Mouse (Mus musculus) neural tube, embryonic 14.5 days (tissue): ENCODE data around the gene Gsta4. TPM values are rescaled to one million over a fixed set of nuclear protein-coding genes. Genes with fewer than 3 reads are reported as not detected.
"Not testable (repeated sequence)": the region's sequence is repeated elsewhere in the genome, so short reads cannot be mapped to it uniquely, and the experiment has no call there.

ENCODE experiments used
- ATAC-seq: fragments of 200-750 bp; cut with Nextera tagmentation; 2 replicates; pipeline ENCODE4 v1.8.0; 2017; ENCODE audit warnings: low read depth, mild to moderate bottlenecking, moderate TSS enrichment, moderate library complexity
- H3K27ac ChIP-seq: fragments of 300-500 bp; sonication (generic); 2 replicates; pipeline ENCODE4 v1.5.1; 2014; ENCODE audit warnings: low read depth, mild to moderate bottlenecking, control low read depth, low read length, moderate library complexity, mixed read lengths
- H3K27me3 ChIP-seq: fragments of 300-500 bp; sonication (generic); 2 replicates; pipeline ENCODE4 v1.6.1; 2014; ENCODE audit warnings: low read length; ENCODE audit not compliant: control insufficient read depth, insufficient read depth
- H3K36me3 ChIP-seq: fragments of 300-500 bp; sonication (generic); 2 replicates; pipeline ENCODE4 v1.6.1; 2014; ENCODE audit warnings: low read length, mixed read lengths; ENCODE audit not compliant: control insufficient read depth, insufficient read depth
- H3K4me1 ChIP-seq: fragments of 300-500 bp; sonication (generic); 2 replicates; pipeline ENCODE4 v1.6.1; 2014; ENCODE audit warnings: low read length; ENCODE audit not compliant: control insufficient read depth, insufficient read depth
- H3K4me2 ChIP-seq: fragments of 300-500 bp; sonication (generic); 2 replicates; pipeline ENCODE4 v1.6.1; 2014; ENCODE audit warnings: mild to moderate bottlenecking, low read depth, low read length, control low read depth
- H3K4me3 ChIP-seq: fragments of 300-500 bp; sonication (generic); 2 replicates; pipeline ENCODE4 v1.5.1; 2014; ENCODE audit warnings: low read depth, low read length, control low read depth, mixed read lengths
- H3K9ac ChIP-seq: fragments of 300-500 bp; sonication (generic); replicated peaks from 2 replicates; pipeline ENCODE4 v1.6.1; 2014; ENCODE audit warnings: low read depth, mild to moderate bottlenecking, control low read depth, low read length, mixed read lengths
- H3K9me3 ChIP-seq: fragments of 300-500 bp; sonication (generic); 2 replicates; pipeline ENCODE4 v1.6.1; 2016; ENCODE audit warnings: low read length; ENCODE audit not compliant: control insufficient read depth
- WGBS: fragments of 180-500 bp; shearing (Covaris S2); extraction: QIAGEN DNeasy Blood & Tissue Kit; methylation state at CpG from one replicate; pipeline ENCODE4 v1.1.7; 2014; 5-methylcytosine and 5-hydroxymethylcytosine counted together
- polyA plus RNA-seq: library from polyadenylated mRNA; unstranded; fragments of >200 nt; fragmentation: Nextera tagmentation; extraction: Ambion mirVana; gene quantifications from 2 replicates; pipeline ENCODE4 v1.2.1, GENCODE M21; 2014

The Gsta4 gene
- polyA plus RNA-seq, 1 experiment from 2014 or later, result 34.9 TPM

GRCm38 (mm10) chr9:78157221-78157620 is 25.4 kb upstream of the Gsta4 start:
- Histone ChIP-seq H3K27me3 (no peaks in the 10 kb centered on the region), H3K9me3 (no peaks in the 10 kb centered on the region), H3K27ac (no peak overlapping the region), H3K4me1 (no peaks in the 10 kb centered on the region), H3K4me3 (no peak overlapping the region), H3K4me2 (no peak overlapping the region), H3K9ac (no peak overlapping the region), H3K36me3 (peaks cover 60% of the 10 kb centered on the region)
- WGBS, result 86% methylated on average over 1 of the region's 1 CpGs
- ATAC-seq, result no peak

- H3K4me1 ChIP-seq, result no peaks in the 10 kb centered on the region
- H3K27me3 ChIP-seq, result no peaks in the 10 kb centered on the region
- no peaks in the 10 kb centered on the region for H3K9me3 ChIP-seq
- no peak overlapping the region for H3K9ac ChIP-seq
- ATAC-seq, result no peak
- H3K36me3 ChIP-seq, result peaks cover 59% of the 10 kb centered on the region
- no peak overlapping the region for H3K4me3 ChIP-seq
- no peak overlapping the region for H3K4me2 ChIP-seq
- 75% methylated on average over 10 of the region's 10 CpGs for WGBS
- no peak overlapping the region for H3K27ac ChIP-seq
Observed at GRCm38 (mm10) chr9:78163291-78163690, 19.3 kb upstream of the Gsta4 start.

- Histone ChIP-seq H3K4me3 (no peak overlapping the region), H3K9me3 (no peaks in the 10 kb centered on the region), H3K4me2 (no peak overlapping the region), H3K36me3 (peaks cover 58% of the 10 kb centered on the region), H3K9ac (no peak overlapping the region), H3K27ac (no peak overlapping the region), H3K4me1 (no peaks in the 10 kb centered on the region), H3K27me3 (no peaks in the 10 kb centered on the region)
- 95% methylated on average over 3 of the region's 3 CpGs for WGBS
- ATAC-seq, result no peak
Observed at GRCm38 (mm10) chr9:78164741-78165140, 17.8 kb upstream of the Gsta4 start.

GRCm38 (mm10) chr9:78165454-78165853 is 17.1 kb upstream of the Gsta4 start:
- Histone ChIP-seq H3K9ac (no peak overlapping the region), H3K9me3 (no peaks in the 10 kb centered on the region), H3K36me3 (peaks cover 52% of the 10 kb centered on the region), H3K4me2 (no peak overlapping the region), H3K27me3 (no peaks in the 10 kb centered on the region), H3K4me1 (no peaks in the 10 kb centered on the region), H3K4me3 (no peak overlapping the region), H3K27ac (no peak overlapping the region)
- 96% methylated on average over 6 of the region's 6 CpGs for WGBS
- no peak for ATAC-seq

DNA sequence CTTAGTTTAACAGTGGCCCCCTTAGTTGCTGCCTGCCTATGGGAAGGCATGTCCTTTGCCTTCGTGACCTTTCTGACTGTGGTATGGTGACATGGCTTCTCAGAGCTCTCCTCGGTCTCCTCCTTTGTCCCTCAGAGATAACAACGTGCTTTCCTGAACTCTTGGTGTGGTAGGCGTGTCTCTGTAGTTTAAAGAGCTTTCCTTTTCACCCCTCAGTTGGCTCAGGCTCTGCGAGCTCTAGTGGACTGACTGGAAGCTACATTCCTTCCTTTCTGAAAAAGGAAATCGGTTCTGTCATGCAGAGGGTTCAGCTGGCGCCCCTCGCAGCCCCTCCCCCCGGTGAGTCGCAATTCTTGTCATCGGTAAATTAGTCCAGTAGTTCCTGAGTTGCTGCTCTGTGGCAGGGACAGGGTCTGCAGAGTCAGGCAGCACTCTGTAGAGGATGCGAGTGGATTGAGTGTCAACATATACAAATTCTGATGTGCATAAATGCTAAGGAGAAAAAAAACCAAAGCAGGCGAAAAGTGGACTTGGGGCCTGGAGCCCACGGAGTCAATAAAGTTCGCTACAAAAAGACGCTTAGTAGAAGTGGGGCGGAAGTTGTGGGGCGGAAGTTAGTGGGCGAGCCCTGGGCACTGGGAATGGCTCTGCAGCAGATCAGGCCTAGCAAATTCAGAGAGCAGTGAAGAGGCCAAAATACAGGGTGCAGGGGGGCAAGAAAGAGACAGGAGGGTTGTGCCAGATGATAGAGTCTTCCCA is 15.7 kb upstream of the Gsta4 start:
- Histone ChIP-seq H3K4me3 (no peak overlapping the region), H3K27ac (no peak overlapping the region), H3K36me3 (peaks cover 38% of the 10 kb centered on the region), H3K4me1 (no peaks in the 10 kb centered on the region), H3K9me3 (no peaks in the 10 kb centered on the region), H3K4me2 (no peak overlapping the region), H3K9ac (no peak overlapping the region), H3K27me3 (no peaks in the 10 kb centered on the region)
- 85% methylated on average over 19 of the region's 19 CpGs for WGBS
- ATAC-seq, result no peak

DNA sequence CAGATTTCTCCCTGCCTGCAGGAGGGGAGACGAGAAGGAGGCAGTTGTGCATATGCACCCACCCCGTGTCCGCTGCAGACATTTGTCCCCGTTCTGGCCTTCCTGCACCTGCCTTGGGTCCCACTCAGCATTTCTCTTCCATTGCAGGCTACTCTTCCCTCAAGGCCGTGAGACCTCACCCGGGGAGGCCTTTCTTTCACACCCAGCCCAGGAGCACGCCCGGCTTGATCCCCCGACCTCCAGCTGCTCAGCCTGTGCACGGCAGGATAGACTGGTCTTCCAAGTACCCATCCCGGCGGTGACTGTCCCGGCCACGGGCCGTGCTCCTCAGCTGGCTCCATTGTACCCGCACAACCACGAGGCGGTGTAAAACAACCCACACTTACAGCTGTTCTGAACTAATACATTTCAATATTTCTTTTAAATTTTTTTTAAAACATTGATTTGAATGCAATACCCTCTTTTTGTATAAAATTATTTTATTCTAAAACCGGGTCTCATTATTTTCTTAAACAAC is 15.1 kb upstream of the Gsta4 start:
- no peak overlapping the region for H3K27ac ChIP-seq
- no peaks in the 10 kb centered on the region for H3K4me1 ChIP-seq
- no peaks in the 10 kb centered on the region for H3K27me3 ChIP-seq
- H3K9me3 ChIP-seq, result no peaks in the 10 kb centered on the region
- H3K4me3 ChIP-seq, result no peak overlapping the region
- H3K36me3 ChIP-seq, result peaks cover 31% of the 10 kb centered on the region
- no peak overlapping the region for H3K4me2 ChIP-seq
- no peak overlapping the region for H3K9ac ChIP-seq
- no peak for ATAC-seq
- 92% methylated on average over 19 of the region's 19 CpGs for WGBS

- Histone ChIP-seq H3K27ac (no peak overlapping the region), H3K27me3 (no peaks in the 10 kb centered on the region), H3K9me3 (no peaks in the 10 kb centered on the region), H3K36me3 (peaks cover 31% of the 10 kb centered on the region), H3K4me1 (no peaks in the 10 kb centered on the region), H3K4me3 (no peak overlapping the region), H3K9ac (no peak overlapping the region), H3K4me2 (no peak overlapping the region)
- 96% methylated on average over 6 of the region's 6 CpGs for WGBS
- no peak for ATAC-seq
Observed at GRCm38 (mm10) chr9:78168864-78169263, 13.7 kb upstream of the Gsta4 start.

GRCm38 (mm10) chr9:78174016-78174415 is 8.6 kb upstream of the Gsta4 start:
- H3K4me2 ChIP-seq, result no peak overlapping the region
- H3K27me3 ChIP-seq, result no peaks in the 10 kb centered on the region
- no peak overlapping the region for H3K4me3 ChIP-seq
- H3K27ac ChIP-seq, result no peak overlapping the region
- H3K9ac ChIP-seq, result no peak overlapping the region
- WGBS, result 53% methylated on average over 1 of the region's 1 CpGs
- H3K36me3 ChIP-seq, result 0 out of 2 replicates have a peak, but pooled peaks cover 7% of the 10 kb centered on the region
- H3K9me3 ChIP-seq, result no peaks in the 10 kb centered on the region
- peaks cover 4% of the 10 kb centered on the region; the same call in 1 of the 2 replicates for H3K4me1 ChIP-seq
- no peak for ATAC-seq

DNA sequence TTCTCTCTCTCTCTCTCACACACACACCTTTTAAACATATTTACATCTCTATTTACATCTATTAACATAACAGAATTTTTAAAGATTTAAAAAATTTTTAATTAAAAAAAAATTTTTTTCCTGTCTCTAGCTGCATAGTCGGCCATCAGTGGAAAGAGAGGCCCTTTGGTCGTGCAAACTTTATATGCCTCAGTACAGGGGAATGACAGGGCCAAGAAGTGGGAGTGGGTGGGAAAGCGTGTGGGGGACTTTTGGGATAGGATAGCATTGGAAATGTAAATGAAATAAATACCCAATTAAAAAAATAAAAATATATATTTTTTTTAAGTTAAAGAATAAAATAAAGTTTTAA is 7.7 kb upstream of the Gsta4 start:
- H3K27ac ChIP-seq, H3K4me1 ChIP-seq, ATAC-seq, H3K9me3 ChIP-seq, H3K9ac ChIP-seq, H3K36me3 ChIP-seq, H3K4me2 ChIP-seq, H3K27me3 ChIP-seq, H3K4me3 ChIP-seq: not testable (repeated sequence)
- WGBS, result 44% methylated on average over 3 of the region's 3 CpGs
